Mouse (Mus musculus) urinary bladder, postnatal 36 days (tissue): ENCODE measurements around the gene Slc1a7.

Experiments used
- DNase-seq, 2 experiments: peaks; one replicate each; pipeline ENCODE4 v3.0.0; 2022; ENCODE audit warnings: low spot score in 2 of 2, mixed read lengths in 1 of 2

Gene Slc1a7

DNA sequence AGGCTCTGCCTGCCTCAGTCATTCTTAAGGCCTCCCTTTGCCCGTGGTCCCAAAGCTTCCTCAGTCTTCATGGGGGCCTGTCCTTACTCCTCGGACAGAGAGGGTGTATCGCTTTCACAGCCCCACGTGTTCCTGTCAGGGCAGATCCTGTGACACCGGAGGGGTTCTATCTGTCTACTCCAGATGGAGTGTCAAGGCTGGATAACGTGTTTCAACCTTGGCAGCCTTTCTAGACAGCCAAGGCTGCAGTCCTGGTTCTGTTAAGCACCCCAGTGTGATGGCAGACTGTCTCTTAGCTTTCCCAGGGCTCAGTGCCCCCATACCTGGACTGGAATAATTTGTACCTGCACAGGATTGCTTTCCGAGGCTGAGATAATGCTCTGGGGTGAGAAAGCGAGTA is 40.4 kb downstream of the Slc1a7 start:
- DNase-seq: no peak

DNA sequence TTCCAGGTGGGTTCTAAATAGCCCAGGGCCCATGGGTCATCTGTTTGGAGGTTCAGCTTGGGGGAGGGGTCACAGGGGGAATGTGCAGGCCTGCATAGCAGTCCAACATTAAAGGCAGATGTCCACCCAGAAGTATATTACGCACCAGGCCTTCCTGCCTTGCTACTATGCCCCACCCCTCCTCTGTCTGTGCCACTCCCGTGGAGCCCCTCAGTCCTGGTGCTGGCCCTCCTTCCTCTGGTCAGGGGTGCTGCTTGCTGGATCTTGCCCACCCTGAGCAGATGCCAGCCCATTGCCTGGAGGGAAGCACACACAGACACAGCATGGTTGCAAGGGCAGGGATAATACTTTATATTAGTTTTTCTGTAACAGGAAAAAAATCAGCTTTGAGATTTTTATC is 46.3 kb downstream of the Slc1a7 start:
- no peak for DNase-seq

DNA sequence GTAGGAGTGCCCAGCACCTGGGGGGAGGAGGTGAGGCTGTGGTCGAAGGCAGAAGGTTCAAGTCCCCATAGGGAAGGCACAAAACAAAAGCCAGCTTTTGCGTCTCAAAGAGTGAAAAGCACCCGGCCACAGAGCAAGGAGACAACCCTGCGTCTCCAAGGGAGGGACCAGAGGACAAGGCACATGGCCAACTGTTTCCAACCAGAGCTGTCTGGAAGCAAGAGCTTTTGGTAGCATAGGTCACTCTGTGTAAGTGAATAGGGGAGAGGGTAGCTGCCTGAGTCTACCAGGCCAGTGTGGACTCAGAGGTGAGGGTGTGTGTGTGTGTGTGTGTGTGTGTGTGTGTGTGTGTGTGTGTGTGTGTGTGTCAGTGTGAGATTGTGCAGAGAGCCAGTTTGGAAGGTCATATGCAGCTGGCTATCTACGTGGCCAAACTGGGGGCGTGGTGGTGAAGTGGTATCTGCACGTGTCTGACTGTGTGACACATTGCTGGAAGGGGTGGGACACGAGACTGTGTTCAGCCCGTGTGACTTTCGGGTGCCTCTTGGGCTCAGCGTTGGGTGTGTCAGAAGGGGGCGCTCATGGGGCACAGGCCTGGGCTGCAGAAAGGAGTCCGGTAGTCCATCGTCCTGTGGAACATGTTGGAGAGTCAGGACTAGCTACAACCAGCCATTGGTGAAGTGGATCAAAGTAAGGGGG is 47.1 kb downstream of the Slc1a7 start:
- peak; percentile 65 to 86 for DNase-seq

DNA sequence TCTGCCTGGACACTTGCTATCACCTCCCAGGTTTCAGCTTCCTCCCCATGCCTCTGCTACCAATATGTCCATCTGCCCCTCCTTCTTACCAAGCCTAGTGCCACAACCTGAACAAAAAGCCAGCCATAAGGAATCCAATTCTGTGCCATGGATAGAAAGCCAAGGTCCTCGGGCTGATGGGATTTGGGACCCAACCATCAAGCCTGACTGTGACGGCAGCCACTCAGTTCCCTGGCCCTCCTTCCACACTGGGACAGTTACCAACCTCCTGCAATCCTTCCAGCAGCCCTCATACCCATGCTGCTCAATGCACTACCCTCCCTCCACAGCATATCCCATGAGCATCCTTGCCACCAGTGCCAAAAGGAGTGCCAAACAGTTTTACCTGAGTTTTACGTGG is 48.2 kb downstream of the Slc1a7 start:
- no peak for DNase-seq

DNA sequence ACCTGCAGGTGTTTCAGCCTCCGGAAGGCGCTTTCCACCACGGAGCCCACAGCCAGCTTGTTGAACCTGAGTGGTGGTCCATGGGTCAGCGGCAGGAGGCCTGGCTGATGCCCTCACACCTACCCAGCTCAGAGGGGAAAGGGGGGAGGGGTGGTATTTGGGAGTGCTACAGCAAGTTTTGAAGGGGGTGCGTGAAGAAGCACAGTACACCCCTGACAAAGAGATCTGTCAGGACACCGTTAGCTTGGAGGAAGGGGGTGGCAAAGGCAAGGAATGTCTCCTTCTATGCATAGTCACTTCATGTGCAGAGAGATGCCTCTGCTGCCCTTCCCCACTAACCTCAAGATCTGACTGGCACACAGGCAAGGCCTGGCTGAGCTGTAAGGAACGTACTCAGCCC is 49.7 kb downstream of the Slc1a7 start:
- no peak for DNase-seq

DNA sequence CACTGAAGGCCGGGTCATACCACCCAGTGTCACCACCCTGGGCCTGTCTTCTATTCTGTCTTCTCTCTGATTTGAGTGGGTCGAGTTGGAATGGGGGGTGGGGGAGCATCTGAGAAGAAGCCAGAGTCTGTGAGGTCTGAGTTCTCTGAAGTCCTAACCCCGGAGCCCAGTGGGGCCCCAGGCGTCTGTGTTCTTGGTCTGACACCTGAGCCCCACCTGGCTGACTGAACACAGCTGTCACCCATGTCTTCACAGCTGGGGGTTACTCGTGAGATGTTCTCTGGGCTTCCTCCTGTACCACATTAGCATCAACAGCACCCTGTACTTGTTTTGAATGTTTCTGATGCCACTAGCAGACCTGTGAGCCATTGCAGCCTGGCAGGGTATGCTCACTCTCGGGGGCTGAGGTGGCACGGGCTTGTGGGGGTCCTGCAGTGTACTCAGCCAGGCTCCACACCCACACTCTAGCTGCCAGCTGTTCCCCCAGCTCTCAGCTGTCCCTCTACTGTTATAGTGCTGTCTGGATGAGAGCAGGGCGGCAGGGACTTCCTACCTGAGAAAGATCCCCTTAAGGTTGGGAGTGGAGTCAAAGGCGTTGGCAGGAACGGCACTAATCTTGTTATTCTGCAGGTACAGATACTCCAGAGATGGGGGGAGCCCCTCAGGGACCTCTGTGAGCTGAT is 50.2 kb downstream of the Slc1a7 start:
- no peak for DNase-seq

DNA sequence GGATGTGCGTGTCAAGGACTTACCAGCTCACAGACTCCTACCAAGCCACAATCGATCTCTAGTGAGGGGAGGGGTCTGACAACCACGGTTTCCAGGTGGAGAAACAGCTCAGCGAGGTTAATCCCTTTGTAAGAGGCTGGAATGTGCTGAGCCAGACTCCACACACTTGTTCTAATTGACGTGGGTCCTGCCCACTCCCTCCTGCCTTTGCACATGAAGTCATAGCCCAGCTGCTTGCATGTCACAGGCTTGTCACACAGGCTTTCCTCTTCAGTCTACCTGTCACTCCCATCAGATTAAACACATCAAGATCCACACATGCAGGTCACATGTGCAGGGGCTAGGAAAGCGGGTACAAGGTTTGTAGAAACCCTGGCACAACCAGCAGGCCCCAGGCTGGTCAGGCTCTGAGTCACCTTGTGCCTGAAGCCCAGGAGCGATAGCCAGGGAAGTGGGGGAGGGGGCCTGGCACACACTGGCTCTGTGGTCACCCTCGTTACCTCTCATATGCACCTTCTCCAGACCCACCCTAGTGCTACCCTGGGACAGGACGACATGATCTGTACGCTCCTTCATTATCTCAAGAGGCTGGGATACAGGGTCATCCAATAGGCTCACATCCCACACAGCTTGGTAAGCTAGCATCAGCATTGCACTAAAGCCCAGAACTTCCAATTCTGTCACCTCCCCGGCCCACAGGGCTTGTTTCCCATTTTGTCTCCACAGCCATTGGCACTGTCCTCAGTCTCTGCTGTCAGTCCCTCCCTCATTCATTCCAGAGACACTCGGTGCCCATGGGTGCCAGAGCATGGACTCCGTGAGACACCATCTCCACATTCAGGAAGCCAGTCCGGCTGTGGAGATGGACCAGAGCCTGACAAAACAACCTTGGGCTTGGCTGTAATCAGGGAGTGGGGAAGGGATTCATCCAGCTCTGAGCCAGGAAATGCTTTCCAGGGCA is 51.1 kb downstream of the Slc1a7 start:
- DNase-seq: no peak

DNA sequence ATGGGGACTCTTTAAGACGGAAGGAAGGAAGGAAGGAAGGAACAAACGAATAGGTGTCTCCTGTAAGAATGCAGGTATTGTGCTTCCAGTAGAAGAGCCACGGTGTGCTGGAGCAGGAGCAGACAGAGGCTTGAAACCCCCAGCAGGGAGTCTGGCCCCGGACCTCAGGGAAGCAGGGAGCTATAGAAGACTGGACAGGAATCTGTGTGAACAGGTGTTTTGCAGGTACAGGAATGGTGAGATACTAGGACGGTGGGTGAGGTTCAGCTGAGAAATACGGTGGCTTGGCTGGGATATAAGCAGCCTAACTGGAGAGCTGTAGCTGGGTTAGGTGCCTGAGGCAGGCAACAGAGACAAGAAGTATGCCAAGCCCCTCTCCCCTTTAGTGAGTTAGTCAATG is 52.0 kb downstream of the Slc1a7 start:
- no peak for DNase-seq

DNA sequence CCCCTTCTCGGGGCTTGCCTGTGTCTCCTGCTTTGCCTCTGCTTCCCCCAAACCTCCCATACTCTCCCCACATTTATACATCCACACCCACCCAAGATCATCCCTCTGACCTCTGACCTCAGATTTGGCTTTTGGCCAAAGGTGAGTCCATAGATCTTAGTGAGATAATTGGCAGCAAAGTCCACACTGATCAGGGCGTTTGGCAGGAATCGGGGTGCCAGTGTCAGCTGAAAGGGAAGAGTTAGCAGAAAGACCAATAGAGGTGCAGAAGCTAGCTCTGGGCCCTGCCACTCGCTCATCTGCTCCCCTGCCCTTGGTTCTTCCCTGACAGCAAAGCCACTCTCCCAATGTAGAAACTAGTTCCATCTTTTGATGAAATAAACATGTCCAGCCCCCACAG is 55.1 kb downstream of the Slc1a7 start:
- DNase-seq: no peak

DNA sequence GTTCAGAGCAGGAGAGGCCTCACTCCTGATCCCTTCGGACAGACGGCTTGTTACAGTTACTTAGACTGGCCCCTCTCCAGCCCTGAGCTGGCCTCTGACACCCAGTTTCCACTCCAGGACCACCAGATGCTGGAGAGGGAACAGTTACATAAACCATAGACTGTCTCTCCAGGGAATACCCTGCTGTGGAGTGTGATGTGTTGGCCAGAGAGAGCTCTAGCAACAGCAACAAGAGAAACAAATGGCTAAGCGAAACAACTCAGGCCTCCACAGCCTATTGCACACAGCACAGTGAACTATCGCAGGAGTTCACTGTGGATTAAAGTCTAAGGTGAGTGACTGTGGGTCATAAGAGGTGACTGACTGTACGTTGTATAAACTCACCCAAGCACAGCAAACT is 56.5 kb downstream of the Slc1a7 start:
- DNase-seq: peak in 1 of 2 experiments; percentile 58

DNA sequence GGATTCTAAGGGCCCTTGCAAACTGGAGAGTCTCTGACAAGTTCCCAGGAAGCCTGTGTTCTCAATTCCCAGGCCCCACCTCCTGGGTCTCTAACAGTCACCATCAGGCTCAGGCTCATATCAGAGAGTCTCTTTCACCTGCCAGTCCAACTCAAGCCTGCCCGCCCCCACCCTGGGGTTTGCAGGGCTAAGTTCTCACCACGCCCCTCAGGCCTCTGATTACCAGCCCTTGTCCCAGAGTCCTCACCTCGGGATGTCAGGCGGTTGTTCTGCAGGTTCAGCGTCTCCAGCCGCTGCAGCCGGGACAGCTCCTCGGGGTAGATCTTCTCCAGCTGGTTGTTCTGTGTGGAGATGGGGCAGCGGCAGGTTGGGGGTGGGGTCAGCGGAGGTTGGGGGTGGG is 57.1 kb downstream of the Slc1a7 start:
- peak; percentile 26 to 37 for DNase-seq

DNA sequence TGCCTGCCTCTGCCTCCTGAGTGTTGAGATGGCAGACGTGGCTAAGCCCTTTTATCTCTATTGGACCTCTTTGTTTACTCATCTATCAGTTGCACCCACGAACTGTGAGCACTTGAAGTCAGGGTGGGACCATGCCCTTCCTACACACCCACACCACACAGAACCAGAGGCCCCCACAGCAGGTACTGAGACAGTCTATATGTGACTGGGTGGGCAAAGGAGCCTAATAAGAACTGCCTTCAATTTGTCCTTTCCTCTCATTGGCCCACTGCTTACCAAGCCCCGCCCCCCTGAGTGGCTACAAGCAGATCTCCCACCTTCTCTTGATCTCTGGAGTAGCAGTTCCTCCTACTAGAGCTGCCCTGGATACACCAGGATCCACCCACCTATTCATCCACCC is 58.1 kb downstream of the Slc1a7 start:
- DNase-seq: no peak

DNA sequence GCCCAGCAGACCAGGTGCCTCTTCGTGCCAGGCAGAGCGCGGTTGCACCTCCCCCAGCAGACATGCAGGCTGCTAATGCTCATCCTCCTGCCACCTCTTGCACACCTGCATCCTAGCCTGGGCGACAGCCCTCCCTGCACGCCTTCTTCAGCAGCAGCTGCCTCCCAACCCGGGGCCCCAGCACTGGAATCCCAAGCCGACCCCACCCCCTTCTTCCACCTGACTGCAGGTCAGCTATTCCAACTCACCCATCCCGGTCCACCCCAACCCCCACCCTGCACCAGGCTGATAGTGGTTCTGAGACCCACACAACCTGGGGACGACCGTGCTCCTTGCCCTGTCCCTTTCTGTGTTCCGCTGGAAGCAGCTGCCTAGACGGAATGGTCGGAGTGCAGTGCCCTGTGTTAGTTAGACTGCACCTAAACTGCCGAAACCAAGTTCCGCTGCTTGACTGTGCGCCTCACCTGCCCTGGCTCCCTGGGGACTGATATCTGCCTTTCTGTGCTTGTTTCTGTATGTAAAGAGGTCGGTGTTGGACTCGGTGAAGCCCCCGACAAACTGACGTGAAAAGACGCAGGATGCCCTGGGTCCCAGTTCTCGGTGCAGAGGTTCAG is 62.9 kb downstream of the Slc1a7 start:
- no peak for DNase-seq

DNA sequence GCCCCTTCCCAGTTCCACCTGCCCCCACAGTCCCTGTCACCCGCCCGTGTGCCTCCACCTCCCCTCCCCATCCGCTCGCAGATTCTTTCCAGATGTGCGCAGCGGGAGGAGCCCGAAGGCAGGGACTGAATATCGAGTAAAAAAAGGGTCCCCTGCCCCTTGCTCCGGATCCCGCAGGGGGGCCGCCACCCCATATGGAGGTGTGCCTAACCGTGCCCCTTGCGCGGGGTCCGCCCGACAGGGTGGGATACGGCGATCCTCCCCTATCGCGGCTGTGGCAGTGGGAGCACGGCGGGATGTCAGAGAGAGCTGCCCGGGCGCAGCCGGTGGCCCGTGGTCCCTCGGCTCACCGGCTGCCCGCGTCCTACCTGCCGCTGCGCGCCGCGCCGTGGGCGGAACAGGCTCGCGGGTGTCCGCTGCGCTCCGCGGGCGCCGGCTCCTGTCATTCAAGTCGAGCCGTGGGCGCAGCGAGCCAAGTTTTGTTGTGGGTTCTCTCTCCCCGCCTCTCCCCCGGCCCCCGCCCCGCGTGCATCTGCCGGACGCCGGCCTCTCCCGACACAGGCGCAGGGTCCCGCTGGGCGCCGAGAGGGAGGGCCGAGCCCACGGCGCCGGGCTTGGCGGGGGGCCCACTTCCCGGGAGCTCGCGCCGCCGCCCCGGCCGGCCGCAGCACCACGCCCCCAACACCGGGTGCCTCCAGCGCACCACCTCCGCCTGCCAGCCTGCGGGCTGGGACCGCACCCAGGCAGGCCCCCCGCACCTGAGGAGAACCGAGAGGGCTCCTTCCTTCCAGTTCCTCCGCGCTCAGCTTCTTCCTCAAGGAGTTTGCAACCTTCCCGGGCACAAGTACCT is 63.6 kb downstream of the Slc1a7 start:
- peak; percentile 43 to 68 for DNase-seq

DNA sequence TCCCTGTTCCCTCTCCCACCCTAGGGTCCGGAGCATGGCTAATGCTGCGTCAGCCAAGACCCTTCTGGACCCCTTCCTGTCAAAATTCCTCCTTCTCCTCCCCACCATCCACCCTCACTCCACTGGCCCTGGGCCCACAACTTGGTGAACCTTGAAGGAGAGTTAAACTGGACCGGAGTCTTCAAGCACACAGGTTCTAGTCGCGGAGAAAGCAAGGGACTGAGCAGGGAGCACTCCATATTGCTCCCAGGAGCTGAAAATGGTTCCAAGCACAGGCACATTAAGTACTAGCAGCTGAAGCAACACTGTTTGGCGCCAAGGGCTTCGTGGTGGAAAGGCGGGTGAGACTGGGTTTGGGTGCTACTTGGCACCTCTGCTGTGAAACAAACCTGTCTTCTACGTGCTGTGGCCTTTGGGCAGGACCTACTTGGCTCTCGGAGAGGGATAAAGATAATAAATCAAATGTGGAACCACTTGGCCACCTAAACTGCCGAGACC is 64.3 kb downstream of the Slc1a7 start:
- DNase-seq: no peak

DNA sequence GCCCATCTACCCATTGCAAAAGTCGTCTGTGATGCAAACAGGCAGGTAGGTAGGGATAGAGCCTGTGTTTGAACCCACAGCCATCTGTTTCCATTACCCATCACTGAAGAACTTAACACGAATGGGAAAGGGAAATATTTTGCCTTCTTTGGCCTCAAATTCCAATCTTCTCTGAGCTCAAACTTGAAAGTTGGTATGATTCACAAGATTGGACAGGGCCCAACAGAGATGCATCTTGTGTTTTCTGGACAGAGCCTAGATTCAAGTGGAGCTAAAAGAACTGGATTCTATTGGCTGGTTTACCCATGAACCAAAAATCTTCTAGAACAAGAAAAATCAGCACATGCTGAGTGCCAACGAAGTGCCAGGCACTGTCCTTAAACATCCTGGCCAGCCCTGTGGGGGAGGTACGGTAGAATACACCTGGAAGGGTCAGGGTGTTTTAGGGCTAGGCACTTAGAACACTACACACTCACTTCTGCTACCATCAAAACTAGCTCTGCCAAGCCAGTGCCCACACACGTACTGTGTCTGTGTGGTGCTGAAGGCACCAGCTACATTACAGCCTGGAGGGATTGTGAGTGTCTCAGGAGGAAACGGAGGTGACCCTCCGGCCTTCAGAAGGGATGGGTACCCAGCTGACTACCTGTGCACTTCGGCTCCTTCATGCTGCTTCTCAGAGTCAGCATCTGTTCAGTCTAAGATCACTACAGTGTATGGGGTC is 65.1 kb downstream of the Slc1a7 start:
- no peak for DNase-seq

DNA sequence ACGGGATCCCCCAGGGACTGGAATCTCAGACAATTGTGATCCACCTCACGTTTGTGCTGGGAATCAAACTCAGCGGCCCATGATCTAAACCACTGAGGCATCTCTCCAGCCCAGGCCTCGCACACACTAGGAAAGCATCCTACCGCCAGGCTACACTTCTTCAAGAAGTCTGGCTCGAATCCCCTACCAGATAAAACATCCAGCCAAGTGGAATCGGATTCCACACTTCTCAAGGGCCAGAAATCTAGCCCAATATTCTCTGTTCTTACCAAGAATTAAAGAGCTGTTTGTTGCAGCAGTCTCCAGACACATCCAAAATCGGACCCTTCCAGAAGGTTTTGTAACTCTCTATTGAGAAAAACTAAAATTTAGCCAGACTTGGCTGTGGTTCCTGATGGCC is 68.9 kb downstream of the Slc1a7 start:
- peak in 1 of 2 experiments; percentile 36 for DNase-seq

DNA sequence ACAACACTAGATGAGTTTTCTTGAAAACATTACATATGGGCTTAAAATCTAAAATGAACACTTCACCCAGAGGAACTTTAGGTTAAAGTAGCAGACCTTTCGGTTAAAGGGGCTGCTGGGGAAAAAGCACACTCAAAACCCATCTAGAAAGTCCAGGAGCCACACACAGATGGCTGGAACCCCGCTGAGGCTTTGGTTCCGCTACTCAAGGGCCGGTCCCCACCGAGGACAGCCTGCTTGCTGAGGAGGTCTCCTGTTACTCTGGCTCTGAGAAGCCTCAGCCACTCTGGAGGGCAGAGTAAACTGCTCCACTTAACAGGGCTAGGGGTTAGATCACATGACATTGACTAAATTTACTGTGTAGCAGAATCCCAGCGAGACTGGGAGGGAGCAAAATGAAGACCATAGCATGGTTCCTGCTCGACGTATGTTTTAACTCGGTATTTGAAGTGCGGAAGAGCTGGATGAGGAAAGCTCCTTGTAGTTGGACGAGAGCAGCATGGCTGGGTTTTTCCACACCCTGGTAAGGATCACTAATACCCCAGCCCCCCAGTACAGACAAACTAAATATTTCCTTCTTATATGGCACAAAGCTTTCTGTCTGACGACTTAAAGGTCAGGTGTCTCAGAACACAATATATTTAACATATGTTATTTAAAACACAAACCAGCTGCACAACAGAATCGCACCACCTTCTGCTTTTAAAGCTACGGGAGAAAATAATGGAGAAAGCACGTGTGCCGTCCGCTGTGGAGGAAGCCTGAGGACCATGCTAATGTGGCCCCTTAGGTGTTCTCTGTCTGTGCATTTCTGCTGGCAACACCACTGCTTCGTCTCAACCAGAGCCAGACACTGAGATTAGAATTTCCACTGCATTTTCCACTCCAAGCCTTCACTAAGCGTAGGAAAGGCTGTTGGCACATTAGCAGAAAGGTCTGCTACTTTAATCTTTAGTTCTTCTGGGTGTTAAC is 77.3 kb downstream of the Slc1a7 start:
- no peak for DNase-seq

DNA sequence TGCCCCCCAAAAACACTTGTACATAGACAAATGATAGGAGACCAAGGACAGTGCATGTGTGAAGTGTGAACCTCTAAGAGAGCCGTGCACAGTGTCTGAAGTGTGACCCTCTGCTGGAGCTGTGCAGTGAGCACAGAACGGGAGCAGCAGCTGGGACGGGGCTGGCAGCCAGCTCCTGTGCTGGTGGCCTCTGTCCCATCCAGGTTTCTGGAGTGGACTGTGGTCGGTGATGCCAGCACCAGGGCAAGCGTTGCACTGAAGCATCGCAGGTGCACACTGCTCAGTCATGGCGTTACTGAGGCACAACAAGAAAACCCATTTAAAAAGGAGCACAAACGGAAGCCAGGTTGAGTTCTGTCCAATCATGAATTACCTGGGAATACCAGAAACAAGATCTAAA is 78.0 kb downstream of the Slc1a7 start:
- no peak for DNase-seq
